Mouse (Mus musculus) adrenal gland, postnatal 25 days (tissue): ENCODE measurements around the gene Cyp4a31. TPM values are rescaled to one million over a fixed set of nuclear protein-coding genes. Genes with fewer than 3 reads are reported as not detected.

Experiments used
- total RNA-seq: library from RNA; stranded (reverse); gene quantifications from 2 replicates; pipeline ENCODE4 v1.2.3, GENCODE M21; 2021

Cyp4a31 gene
- total RNA-seq, 1 experiment from 2014 or later: not detected

Other genes starting within 250 kb of the Cyp4a31 start
- 0.38 TPM in 1 of 2 replicates, not detected in the other for gene Cyp4a12b, start 152.0 kb upstream of the Cyp4a31 start, total RNA-seq
- gene Cyp4a30b, start 111.0 kb upstream of the Cyp4a31 start, total RNA-seq: not detected in 2 replicates
- gene Cyp4a14, start 67.5 kb upstream of the Cyp4a31 start, total RNA-seq: 2.7 TPM in 1 of 2 replicates, not detected in the other
- 2.0 TPM in 1 of 2 replicates, not detected in the other for gene Cyp4a10, start 45.4 kb upstream of the Cyp4a31 start, total RNA-seq
- gene Cyp4a32, start 37.3 kb downstream of the Cyp4a31 start, total RNA-seq: 1.3 TPM in 1 of 2 replicates, not detected in the other
- 22.6 and 30.8 TPM in 2 replicates for gene Cyp4b1, start 84.1 kb downstream of the Cyp4a31 start, total RNA-seq
- gene Efcab14, start 174.1 kb downstream of the Cyp4a31 start, total RNA-seq: 79.3 and 85.8 TPM in 2 replicates
- gene Tex38, start 217.4 kb downstream of the Cyp4a31 start, total RNA-seq: 2.2 and 3.7 TPM in 2 replicates
- 42.4 and 59.4 TPM in 2 replicates for gene Atpaf1, start 221.2 kb downstream of the Cyp4a31 start, total RNA-seq